Mouse (Mus musculus) midbrain, postnatal 0 days (tissue): Measurements from ENCODE around the gene Dlx6. TPM values are rescaled to one million over a fixed set of nuclear protein-coding genes. Genes with fewer than 3 reads are reported as not detected.

Source experiments
- ATAC-seq: fragments of 200-750 bp; cut with Nextera tagmentation; 2 replicates; pipeline ENCODE4 v1.8.0; 2017; ENCODE audit warnings: moderate number of reproducible peaks, mild to moderate bottlenecking, moderate TSS enrichment, moderate library complexity; ENCODE audit not compliant: low FRiP score
- DNase-seq: peaks from one replicate; pipeline ENCODE4 v3.0.0-alpha.2; 2015; ENCODE audit warnings: low spot score
- H3K27ac ChIP-seq: fragments of 300-500 bp; sonication (generic); 2 replicates; pipeline ENCODE4 v1.5.1; 2014; ENCODE audit warnings: low read depth, mild to moderate bottlenecking, low read length, mixed read lengths
- H3K27me3 ChIP-seq: fragments of 300-500 bp; sonication (generic); 2 replicates; pipeline ENCODE4 v1.6.1; 2014; ENCODE audit warnings: low read length, control low read depth, mixed read lengths; ENCODE audit not compliant: insufficient read depth
- H3K36me3 ChIP-seq: fragments of 300-500 bp; sonication (generic); 2 replicates; pipeline ENCODE4 v1.6.1; 2014; ENCODE audit warnings: low read length, control low read depth, mixed read lengths; ENCODE audit not compliant: insufficient read depth
- H3K4me1 ChIP-seq: fragments of 300-500 bp; sonication (generic); 2 replicates; pipeline ENCODE4 v1.6.1; 2014; ENCODE audit warnings: mild to moderate bottlenecking, control low read depth, antibody characterized with exemption, low read length, mixed read lengths; ENCODE audit not compliant: insufficient read depth
- H3K4me2 ChIP-seq: fragments of 300-500 bp; sonication (generic); 2 replicates; pipeline ENCODE4 v1.6.1; 2014; ENCODE audit warnings: low read depth, mild to moderate bottlenecking, low read length, mixed read lengths; ENCODE audit not compliant: poor library complexity, severe bottlenecking
- H3K4me3 ChIP-seq: fragments of 300-500 bp; sonication (generic); 2 replicates; pipeline ENCODE4 v1.5.1; 2014; ENCODE audit warnings: low read depth, mild to moderate bottlenecking, low read length, moderate library complexity
- H3K9ac ChIP-seq: fragments of 300-500 bp; sonication (generic); replicated peaks from 2 replicates; pipeline ENCODE4 v1.6.1; 2014; ENCODE audit warnings: mild to moderate bottlenecking, low read length, moderate library complexity, mixed read lengths; ENCODE audit not compliant: poor library complexity, severe bottlenecking
- H3K9me3 ChIP-seq: fragments of 300-500 bp; sonication (generic); 2 replicates; pipeline ENCODE4 v1.6.1; 2016; ENCODE audit warnings: low read length, control low read depth
- CTCF ChIP-seq: IDR thresholded peaks from 2 replicates; pipeline ENCODE4 v1.5.1; 2016; ENCODE audit warnings: antibody characterized with exemption, mild to moderate bottlenecking
- WGBS: fragments of 180-500 bp; shearing (Covaris S2); extraction: QIAGEN DNeasy Blood & Tissue Kit; methylation state at CpG from one replicate; pipeline ENCODE4 v1.1.7; 2014; 5-methylcytosine and 5-hydroxymethylcytosine counted together
- polyA plus RNA-seq: library from polyadenylated mRNA; unstranded; fragments of >200 nt; fragmentation: Nextera tagmentation; extraction: Ambion mirVana; gene quantifications from 2 replicates; pipeline ENCODE4 v1.2.1, GENCODE M21; 2015
- total RNA-seq: library from RNA; depleted of rRNA; stranded (reverse); fragments of >200 nt; gene quantifications from 2 replicates; pipeline ENCODE4 v1.2.3, GENCODE M21; 2014; rRNA removed

The Dlx6 gene
- total and polyA plus RNA-seq, 2 experiments from 2014 or later: 1.1 to 1.5 TPM

- Histone ChIP-seq H3K4me2 (no peak overlapping the region), H3K36me3 (no peaks in the 10 kb centered on the region), H3K9ac (no peak overlapping the region), H3K4me1 (no peaks in the 10 kb centered on the region), H3K4me3 (no peak overlapping the region), H3K27me3 (no peaks in the 10 kb centered on the region), H3K9me3 (no peaks in the 10 kb centered on the region), H3K27ac (no peak overlapping the region)
- no peak for ATAC-seq
- WGBS: 77% methylated on average over 8 of the region's 8 CpGs
- no peak for DNase-seq
- no peak for TF ChIP-seq CTCF
These were observed 46.5 kb downstream of the Dlx6 start for GRCm38 (mm10) chr6:6909586-6909985.

GRCm38 (mm10) chr6:6914304-6914703, 51.2 kb downstream of the Dlx6 start:
- H3K4me1 ChIP-seq: no peaks in the 10 kb centered on the region

GRCm38 (mm10) chr6:6914849-6915525, 51.9 kb downstream of the Dlx6 start:
- peak; percentile 81 for TF ChIP-seq CTCF
- ATAC-seq (peak; percentile 76), DNase-seq (peak; percentile 65)
- Histone ChIP-seq H3K27me3 (no peaks in the 10 kb centered on the region), H3K36me3 (no peaks in the 10 kb centered on the region), H3K9ac (no peak overlapping the region), H3K4me3 (no peak overlapping the region), H3K27ac (no peak overlapping the region), H3K4me2 (no peak overlapping the region), H3K4me1 (no peaks in the 10 kb centered on the region), H3K9me3 (no peaks in the 10 kb centered on the region)
- 36% methylated on average over 5 of the region's 5 CpGs for WGBS

More at GRCm38 (mm10) chr6:6914304-6914703, 51.2 kb downstream of the Dlx6 start:
- Histone ChIP-seq H3K27me3 (no peaks in the 10 kb centered on the region), H3K9ac (no peak overlapping the region), H3K36me3 (no peaks in the 10 kb centered on the region), H3K4me3 (no peak overlapping the region), H3K9me3 (no peaks in the 10 kb centered on the region), H3K27ac (no peak overlapping the region), H3K4me2 (no peak overlapping the region)
- DNase-seq (no peak), ATAC-seq (no peak)
- no peak for TF ChIP-seq CTCF
- WGBS: 83% methylated on average over 1 of the region's 1 CpGs

GRCm38 (mm10) chr6:6915526-6915915, 52.4 kb downstream of the Dlx6 start:
- no peak overlapping the region for H3K4me2 ChIP-seq
- H3K4me1 ChIP-seq: no peaks in the 10 kb centered on the region
- H3K27me3 ChIP-seq: no peaks in the 10 kb centered on the region
- no peak overlapping the region for H3K27ac ChIP-seq
- DNase-seq (no peak), ATAC-seq (no peak)
- WGBS: 56% methylated on average over 9 of the region's 9 CpGs
- TF ChIP-seq CTCF: no peak
- H3K36me3 ChIP-seq: no peaks in the 10 kb centered on the region
- H3K9me3 ChIP-seq: no peaks in the 10 kb centered on the region
- H3K9ac ChIP-seq: no peak overlapping the region
- no peak overlapping the region for H3K4me3 ChIP-seq

GRCm38 (mm10) chr6:6917334-6917733, 54.2 kb downstream of the Dlx6 start:
- no peak for TF ChIP-seq CTCF
- no peak for ATAC-seq
- no peak overlapping the region for H3K9ac ChIP-seq

More at GRCm38 (mm10) chr6:6917334-6917733, 54.2 kb downstream of the Dlx6 start:
- Histone ChIP-seq H3K27ac (no peak overlapping the region), H3K27me3 (no peaks in the 10 kb centered on the region), H3K4me2 (no peak overlapping the region), H3K9me3 (no peaks in the 10 kb centered on the region), H3K4me1 (no peaks in the 10 kb centered on the region), H3K4me3 (no peak overlapping the region), H3K36me3 (no peaks in the 10 kb centered on the region)
- no peak for DNase-seq
- WGBS: 92% methylated on average over 4 of the region's 4 CpGs

Other genes with a start within 250 kb of the Dlx6 start
- 0.49 and 0.76 TPM in 2 replicates for gene Dlx5, start 18.8 kb downstream of the Dlx6 start, total RNA-seq
- gene Dlx5, start 18.8 kb downstream of the Dlx6 start, polyA plus RNA-seq: 3.3 and 6.7 TPM in 2 replicates
- 4.4 and 5.5 TPM in 2 replicates for gene Sdhaf3, start 92.7 kb downstream of the Dlx6 start, total RNA-seq
- gene Sdhaf3, start 92.7 kb downstream of the Dlx6 start, polyA plus RNA-seq: 5.5 and 6.2 TPM in 2 replicates